Mouse (Mus musculus) cerebellum, adult 9-11 months (tissue): ENCODE measurements around the gene Lsm14a.
A peak's percentile ranks its signal among the peaks of the same experiment; 100 is the strongest.
"Not testable (repeated sequence)": the region's sequence is repeated elsewhere in the genome, so short reads cannot be mapped to it uniquely, and the experiment has no call there.

Experiments used
- DNase-seq: peaks from one replicate; pipeline ENCODE4 v3.0.0; 2022

Lsm14a gene

DNA sequence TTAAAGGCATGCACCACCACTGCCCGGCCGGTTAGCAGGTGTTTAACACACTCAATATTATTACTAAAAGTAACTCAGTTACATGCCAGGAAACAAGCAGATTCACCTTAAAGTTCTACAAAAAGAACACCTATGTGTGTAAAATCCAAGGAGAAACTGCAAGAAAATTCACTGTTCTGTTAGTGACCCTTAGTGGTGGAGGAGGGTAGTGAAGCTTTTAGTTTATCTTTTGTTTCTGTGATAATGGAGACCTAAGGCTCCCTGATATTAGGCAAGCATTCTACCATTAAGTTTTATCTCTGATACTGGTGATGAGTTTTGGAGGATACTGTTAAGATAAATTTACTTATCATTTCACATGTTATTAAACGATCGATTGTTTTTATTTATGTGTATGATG, 37.5 kb downstream of the Lsm14a start:
- DNase-seq: no peak

DNA sequence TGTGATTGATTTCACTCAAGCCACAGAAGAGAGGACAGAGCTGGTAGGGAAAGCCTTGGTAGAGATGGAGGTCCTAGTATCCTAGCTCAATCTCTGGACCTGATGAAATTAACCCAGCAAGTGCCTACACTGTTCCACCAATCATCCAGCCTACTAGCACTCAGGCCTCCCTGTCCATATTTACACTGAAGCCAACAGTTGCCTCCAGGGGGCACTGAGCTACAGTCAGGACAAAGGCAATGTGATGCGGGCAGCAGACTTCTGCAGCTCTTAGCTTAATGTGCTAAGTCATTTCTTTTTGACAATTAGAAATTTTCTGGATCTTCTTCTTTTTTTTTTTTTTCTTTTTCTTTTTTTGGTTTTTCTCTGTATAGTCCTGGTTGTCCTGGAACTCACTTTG, 41.1 kb downstream of the Lsm14a start:
- no peak for DNase-seq

GRCm38 (mm10) chr7:34350166-34350565, 42.9 kb downstream of the Lsm14a start:
- no peak for DNase-seq

- no peak for DNase-seq
These were observed 45.1 kb downstream of the Lsm14a start for GRCm38 (mm10) chr7:34348011-34348410.

DNA sequence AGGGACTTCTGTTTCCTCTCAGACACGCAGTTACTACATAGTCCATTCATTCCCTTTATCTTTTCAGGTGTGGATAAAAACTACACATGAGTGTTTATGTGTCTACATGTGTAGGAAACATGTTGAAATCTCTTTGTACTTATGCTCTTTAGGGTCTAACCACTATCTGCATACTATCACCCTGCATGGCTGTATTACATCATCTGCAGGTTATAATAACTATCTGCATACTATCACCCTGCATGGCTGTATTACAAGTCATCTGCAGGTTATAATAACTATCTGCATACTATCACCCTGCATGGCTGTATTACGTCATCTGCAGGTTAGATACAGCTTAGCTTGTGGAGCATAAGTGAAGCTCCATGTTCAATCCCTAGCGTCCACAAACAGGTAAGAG, 46.1 kb downstream of the Lsm14a start:
- no peak for DNase-seq

DNA sequence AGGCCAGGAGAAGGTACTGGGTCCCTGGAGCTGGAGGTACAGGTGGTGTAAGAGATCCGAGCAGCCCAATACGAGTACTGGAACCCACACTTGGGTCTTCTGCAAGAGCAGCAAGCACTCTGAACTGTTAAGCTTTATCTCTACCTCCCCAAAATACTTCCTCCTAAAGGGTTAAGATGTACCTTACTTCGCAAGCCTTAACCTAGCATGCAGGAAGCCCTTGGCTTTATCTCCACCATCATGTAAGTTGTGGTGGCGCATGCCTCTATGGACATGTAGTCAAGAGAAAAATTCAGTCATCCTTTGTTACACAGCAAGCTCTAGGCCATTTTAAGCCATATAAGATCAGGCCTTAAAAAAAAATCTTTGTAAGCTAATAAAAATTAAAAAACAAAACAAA, 46.6 kb downstream of the Lsm14a start:
- DNase-seq: no peak

DNA sequence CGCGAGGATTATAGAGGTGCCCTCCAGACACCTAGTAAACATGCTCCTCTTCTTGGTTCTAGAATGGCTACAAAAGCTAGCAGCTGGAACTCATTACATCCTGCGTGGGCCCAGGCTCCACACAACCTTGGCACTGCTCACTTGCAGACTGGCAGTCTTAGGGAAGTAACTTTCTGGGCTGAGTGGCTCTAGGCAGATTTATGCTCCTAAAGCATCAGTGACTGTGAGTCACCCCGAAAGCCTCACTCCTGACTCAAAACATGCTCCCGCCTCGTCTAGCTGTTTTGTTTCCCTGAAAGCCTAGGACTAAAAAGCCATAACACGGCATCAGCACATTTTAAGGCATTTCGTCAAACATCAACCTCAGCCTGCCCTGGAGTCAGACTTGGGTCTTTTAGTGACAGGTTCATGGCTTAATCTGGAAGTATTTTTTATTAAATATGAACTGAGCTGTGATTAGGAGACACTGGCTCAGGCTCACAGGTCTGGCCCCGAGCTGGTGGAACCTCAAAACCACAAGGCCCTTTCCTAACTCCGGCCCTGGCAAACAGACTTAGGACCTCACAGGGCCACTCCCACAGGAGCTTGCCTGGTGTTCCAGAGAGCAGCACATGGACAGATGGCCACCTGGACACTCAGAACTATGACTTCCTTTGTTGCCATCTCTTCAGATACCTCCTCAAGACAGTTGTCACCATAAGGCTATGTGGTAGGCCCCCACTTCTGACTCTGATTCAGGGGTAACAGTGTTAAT, 50.9 kb downstream of the Lsm14a start:
- DNase-seq: no peak

- DNase-seq: no peak
These were observed 52.3 kb downstream of the Lsm14a start for GRCm38 (mm10) chr7:34340841-34341240.

GRCm38 (mm10) chr7:34339164-34339489, 54.0 kb downstream of the Lsm14a start:
- no peak for DNase-seq

GRCm38 (mm10) chr7:34338445-34339163, 54.5 kb downstream of the Lsm14a start:
- DNase-seq: no peak

DNA sequence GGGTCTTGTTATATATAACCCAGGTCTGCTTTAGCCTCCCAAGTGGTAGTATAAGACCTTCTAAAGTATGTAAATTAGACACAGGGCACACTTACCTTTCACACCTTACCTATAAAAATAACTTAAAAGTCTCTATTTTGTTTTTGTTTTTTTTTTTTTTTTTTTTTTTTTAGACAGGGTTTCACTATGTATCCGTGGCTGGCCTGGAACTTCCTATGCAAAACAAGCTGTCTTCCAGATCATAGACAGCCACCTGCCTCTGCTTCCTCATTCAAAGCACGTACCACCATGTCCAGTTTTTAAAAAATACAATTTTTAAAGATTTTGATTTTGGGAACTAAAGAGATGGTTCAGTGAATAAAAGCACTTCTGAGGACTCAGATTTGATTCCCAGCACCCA, 55.8 kb downstream of the Lsm14a start:
- DNase-seq: no peak

DNA sequence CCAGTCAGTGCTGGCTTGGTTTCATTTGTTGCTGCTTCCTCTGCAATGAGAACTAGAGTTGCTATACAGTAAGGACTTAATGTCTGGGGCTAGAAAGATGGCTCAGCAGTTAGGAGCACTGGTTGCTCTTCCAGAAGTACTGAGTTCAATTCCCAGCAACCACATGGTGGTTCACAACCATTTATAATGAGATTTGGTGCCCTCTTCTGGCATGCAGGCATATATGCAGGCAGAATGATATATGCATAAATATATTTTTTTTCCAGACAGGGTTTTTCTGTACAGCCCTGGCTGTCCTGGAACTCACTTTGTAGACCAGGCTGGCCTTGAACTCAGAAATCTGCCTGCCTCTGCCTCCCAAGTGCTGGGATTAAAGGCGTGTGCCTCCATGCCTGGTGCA, 56.6 kb downstream of the Lsm14a start:
- DNase-seq: not testable (repeated sequence)

DNA sequence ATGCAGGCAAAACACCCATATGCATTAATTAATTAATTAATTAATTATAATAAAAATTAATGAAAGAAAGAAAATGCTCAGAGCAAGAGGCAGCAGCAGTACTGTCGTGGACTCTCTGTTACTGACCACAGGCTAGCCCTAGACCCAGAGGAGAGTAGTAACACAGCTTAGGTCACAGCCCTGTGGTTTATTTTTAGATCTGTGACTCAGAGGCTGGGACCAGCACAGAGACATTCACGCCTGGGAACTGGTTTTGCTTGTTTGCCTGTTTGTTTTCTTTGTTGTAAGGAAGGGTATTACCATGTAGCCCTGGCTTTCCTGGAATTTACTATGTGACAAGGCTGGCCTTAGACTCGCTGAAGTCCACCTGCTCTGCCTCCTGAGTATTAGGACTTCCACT, 65.6 kb downstream of the Lsm14a start:
- no peak for DNase-seq

DNA sequence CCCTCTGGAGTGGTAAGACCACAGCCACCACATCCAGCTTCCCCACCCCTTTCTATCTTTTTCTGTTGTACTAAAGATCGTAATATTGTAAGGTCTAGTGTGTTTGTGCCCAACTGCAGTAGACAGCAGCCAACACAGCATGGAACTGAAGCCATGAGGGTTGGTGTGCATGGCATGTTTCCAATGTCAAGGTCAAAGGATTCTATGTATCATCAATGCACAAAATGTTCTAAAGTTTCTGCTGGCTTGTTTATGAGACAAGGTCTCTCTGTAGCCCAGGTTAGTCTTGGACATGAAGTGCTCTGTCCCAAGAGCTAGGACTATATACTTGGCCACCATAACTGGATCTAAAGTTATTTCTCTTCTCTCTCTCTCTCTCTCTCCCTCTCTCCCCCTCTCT, 68.3 kb downstream of the Lsm14a start:
- DNase-seq: no peak

DNA sequence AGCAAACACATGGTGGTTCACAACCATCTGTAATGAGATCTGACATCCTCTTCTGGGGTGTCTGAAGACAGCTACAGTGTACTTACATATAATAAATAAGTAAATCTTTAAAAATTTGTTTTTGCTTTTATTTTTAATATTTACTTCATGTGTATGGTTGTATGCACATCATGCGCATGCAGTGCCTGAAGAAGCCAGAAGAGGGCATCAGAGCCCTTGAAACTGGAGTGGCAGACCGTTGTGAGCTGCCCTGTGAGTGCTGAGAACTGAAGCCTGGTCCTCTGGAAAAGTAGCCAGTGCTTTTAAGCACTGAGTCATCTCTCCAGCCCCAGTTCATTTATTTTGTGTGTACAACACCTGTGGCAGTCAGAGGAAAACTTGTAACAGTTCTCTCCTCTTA, 69.1 kb downstream of the Lsm14a start:
- no peak for DNase-seq

DNA sequence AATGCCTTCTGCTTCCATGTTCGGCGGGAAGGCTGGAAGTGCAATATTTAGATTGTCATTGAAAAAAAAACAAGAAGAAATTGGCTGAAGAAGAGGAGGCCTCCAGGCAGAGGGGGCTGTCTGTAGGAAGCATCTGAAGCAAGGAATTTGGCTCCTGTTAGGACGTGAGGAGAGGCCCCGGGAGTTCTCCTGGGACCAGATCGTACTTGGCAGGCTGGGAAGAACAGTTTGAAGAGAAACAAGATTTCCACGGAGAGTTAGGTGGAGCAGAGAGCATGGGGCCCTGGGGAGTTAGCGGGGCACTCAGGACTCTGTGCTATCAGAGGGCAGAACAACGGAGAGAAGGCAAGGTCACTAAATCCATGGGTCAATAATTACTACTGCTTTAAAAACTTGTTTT, 69.8 kb downstream of the Lsm14a start:
- no peak for DNase-seq

- no peak for DNase-seq
These were observed 71.2 kb downstream of the Lsm14a start for GRCm38 (mm10) chr7:34321958-34322357.

- no peak for DNase-seq
These were observed 72.0 kb downstream of the Lsm14a start for GRCm38 (mm10) chr7:34321119-34321518.

GRCm38 (mm10) chr7:34319957-34320356, 73.2 kb downstream of the Lsm14a start:
- peak; percentile 57 for DNase-seq

- DNase-seq: no peak
These were observed 74.0 kb downstream of the Lsm14a start for GRCm38 (mm10) chr7:34319123-34319522.

DNA sequence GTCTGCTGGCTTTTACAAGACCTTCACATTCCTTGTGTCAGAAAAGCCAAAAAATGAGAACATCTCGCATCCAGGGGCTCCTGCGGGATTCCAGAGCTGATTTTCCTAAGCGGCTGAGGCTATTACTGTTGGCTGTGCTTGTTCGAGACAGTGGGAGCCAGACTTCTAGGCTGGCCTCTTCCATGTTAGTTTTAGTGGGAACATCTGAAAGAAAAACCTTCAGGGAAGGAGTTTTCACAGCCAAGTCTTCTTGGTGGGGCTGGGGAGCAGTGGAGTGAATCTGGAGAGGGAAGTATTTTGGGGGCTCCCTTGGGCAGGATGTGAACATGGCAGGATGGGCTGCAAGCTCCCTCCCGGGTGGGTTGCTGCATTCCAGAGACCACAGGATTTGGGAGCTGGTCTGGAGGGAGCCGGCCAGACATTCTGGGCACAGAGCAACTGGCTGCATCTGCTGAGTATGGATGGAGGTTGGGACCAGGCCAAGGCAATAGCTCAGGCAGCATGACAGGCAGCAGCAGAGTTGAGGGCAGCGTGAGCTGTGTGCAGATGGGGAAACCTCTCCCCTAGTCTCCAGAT, 75.1 kb downstream of the Lsm14a start:
- no peak for DNase-seq

- DNase-seq: peak; percentile 88
These were observed 79.7 kb downstream of the Lsm14a start, which contains the start of gene 4931406P16Rik for GRCm38 (mm10) chr7:34313443-34313875. 4931406P16Rik (minus strand) TSS chr7:34313551.

GRCm38 (mm10) chr7:34312786-34313442, 80.2 kb downstream of the Lsm14a start:
- DNase-seq: no peak
